Mouse (Mus musculus): ENCODE measurements around the gene Nup93.

DNA sequence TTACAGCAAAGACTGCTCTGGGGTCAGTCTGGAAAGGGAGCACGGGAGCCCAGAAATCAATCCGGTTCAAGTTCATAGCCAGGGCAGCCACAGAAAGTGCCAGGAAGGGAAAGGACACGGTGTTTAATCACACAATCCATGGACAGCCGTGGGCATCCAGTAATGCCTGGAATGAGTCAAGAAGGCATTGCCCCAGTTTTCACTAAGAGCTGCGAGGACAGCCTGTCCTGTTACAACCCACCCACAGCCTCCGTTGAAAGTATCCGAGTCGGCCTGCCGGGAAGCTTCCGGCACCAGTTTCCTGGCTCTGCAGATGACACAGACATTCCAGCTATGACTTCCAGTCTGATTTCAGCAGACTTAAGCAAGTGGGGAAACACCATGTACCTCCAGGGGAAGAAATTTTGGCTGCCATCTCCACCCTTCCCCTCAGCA lies 43.0 kb upstream of the Nup93 start:
- TF ChIP-seq CTCF (IDR thresholded peaks at IDR 0.05; ENCODE audit: low read depth, low read length) (no peak), POLR2AphosphoS5 (IDR thresholded peaks at IDR 0.05; ENCODE audit: insufficient replicate concordance, low read depth, low read length) (no peak)

All from G1E (cell line).